Mouse (Mus musculus) neural tube, embryonic 14.5 days (tissue): ENCODE results near the gene Entr1. TPM values are rescaled to one million over a fixed set of nuclear protein-coding genes. Genes with fewer than 3 reads are reported as not detected.

Experiments used
- ATAC-seq: fragments of 200-750 bp; cut with Nextera tagmentation; 2 replicates; pipeline ENCODE4 v1.8.0; 2017; ENCODE audit warnings: low read depth, mild to moderate bottlenecking, moderate TSS enrichment, moderate library complexity
- H3K27ac ChIP-seq: fragments of 300-500 bp; sonication (generic); 2 replicates; pipeline ENCODE4 v1.5.1; 2014; ENCODE audit warnings: low read depth, mild to moderate bottlenecking, control low read depth, low read length, moderate library complexity, mixed read lengths
- H3K27me3 ChIP-seq: fragments of 300-500 bp; sonication (generic); 2 replicates; pipeline ENCODE4 v1.6.1; 2014; ENCODE audit warnings: low read length; ENCODE audit not compliant: control insufficient read depth, insufficient read depth
- H3K36me3 ChIP-seq: fragments of 300-500 bp; sonication (generic); 2 replicates; pipeline ENCODE4 v1.6.1; 2014; ENCODE audit warnings: low read length, mixed read lengths; ENCODE audit not compliant: control insufficient read depth, insufficient read depth
- H3K4me1 ChIP-seq: fragments of 300-500 bp; sonication (generic); 2 replicates; pipeline ENCODE4 v1.6.1; 2014; ENCODE audit warnings: low read length; ENCODE audit not compliant: control insufficient read depth, insufficient read depth
- H3K4me2 ChIP-seq: fragments of 300-500 bp; sonication (generic); 2 replicates; pipeline ENCODE4 v1.6.1; 2014; ENCODE audit warnings: mild to moderate bottlenecking, low read depth, low read length, control low read depth
- H3K4me3 ChIP-seq: fragments of 300-500 bp; sonication (generic); 2 replicates; pipeline ENCODE4 v1.5.1; 2014; ENCODE audit warnings: low read depth, low read length, control low read depth, mixed read lengths
- H3K9ac ChIP-seq: fragments of 300-500 bp; sonication (generic); replicated peaks from 2 replicates; pipeline ENCODE4 v1.6.1; 2014; ENCODE audit warnings: low read depth, mild to moderate bottlenecking, control low read depth, low read length, mixed read lengths
- H3K9me3 ChIP-seq: fragments of 300-500 bp; sonication (generic); 2 replicates; pipeline ENCODE4 v1.6.1; 2016; ENCODE audit warnings: low read length; ENCODE audit not compliant: control insufficient read depth
- WGBS: fragments of 180-500 bp; shearing (Covaris S2); extraction: QIAGEN DNeasy Blood & Tissue Kit; methylation state at CpG from one replicate; pipeline ENCODE4 v1.1.7; 2014; 5-methylcytosine and 5-hydroxymethylcytosine counted together
- polyA plus RNA-seq: library from polyadenylated mRNA; unstranded; fragments of >200 nt; fragmentation: Nextera tagmentation; extraction: Ambion mirVana; gene quantifications from 2 replicates; pipeline ENCODE4 v1.2.1, GENCODE M21; 2014

Entr1 gene
- polyA plus RNA-seq, 1 experiment from 2014 or later = 152 TPM

- Histone ChIP-seq H3K9me3 (no peaks in the 10 kb centered on the region), H3K4me1 (no peaks in the 10 kb centered on the region), H3K36me3 (peaks cover 76% of the 10 kb centered on the region), H3K27ac (0 out of 2 replicates have a peak overlapping the region, but pooled peaks have one; percentile 22), H3K27me3 (no peaks in the 10 kb centered on the region), H3K9ac (no peak overlapping the region), H3K4me3 (no peak overlapping the region), H3K4me2 (no peak overlapping the region)
- WGBS = 85% methylated on average over 10 of the region's 10 CpGs
- ATAC-seq = no peak
Measured at GRCm38 (mm10) chr2:26342044-26342443, 47.1 kb downstream of the Entr1 start.

DNA sequence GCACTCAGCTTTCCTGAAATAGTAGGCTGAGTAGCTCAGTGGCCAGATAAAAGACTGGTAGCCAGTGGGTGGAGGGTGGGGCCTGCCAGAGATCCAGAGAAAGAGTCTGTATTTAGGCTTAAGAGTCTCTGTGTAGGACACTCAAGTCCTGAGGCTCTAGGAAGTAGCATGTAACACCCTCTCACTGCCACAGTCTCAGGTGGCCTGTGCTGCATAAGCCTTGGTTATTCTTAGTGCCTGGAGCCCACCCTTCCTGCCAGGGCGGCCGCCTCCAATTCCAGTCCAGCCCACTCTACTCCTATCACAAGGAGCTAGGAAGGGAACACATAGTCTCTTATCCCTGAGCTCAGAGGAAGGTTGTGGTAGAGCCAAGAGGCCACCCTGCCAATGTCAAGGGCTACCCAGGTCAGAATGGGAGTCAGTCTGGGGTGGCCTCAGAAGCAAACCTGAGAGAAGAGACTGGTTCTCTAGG lies 47.6 kb downstream of the Entr1 start:
- Histone ChIP-seq H3K27me3 (no peaks in the 10 kb centered on the region), H3K36me3 (peaks cover 71% of the 10 kb centered on the region), H3K9me3 (no peaks in the 10 kb centered on the region), H3K4me3 (no peak overlapping the region), H3K27ac (0 out of 2 replicates have a peak overlapping the region, but pooled peaks have one; percentile 22), H3K9ac (no peak overlapping the region), H3K4me2 (no peak overlapping the region), H3K4me1 (no peaks in the 10 kb centered on the region)
- no peak for ATAC-seq
- 95% methylated on average over 2 of the region's 2 CpGs for WGBS

GRCm38 (mm10) chr2:26339204-26339551 lies 49.9 kb downstream of the Entr1 start:
- Histone ChIP-seq H3K27me3 (no peaks in the 10 kb centered on the region), H3K4me3 (no peak overlapping the region), H3K4me2 (no peak overlapping the region), H3K4me1 (no peaks in the 10 kb centered on the region), H3K9ac (no peak overlapping the region), H3K27ac (no peak overlapping the region), H3K36me3 (peaks cover 50% of the 10 kb centered on the region), H3K9me3 (no peaks in the 10 kb centered on the region)
- ATAC-seq = no peak
- WGBS = 92% methylated on average over 5 of the region's 5 CpGs

GRCm38 (mm10) chr2:26338302-26339203 lies 50.6 kb downstream of the Entr1 start:
- Histone ChIP-seq H3K4me3 (no peak overlapping the region), H3K36me3 (peaks cover 45% of the 10 kb centered on the region), H3K4me2 (no peak overlapping the region), H3K4me1 (no peaks in the 10 kb centered on the region), H3K27ac (no peak overlapping the region), H3K9me3 (no peaks in the 10 kb centered on the region), H3K9ac (no peak overlapping the region), H3K27me3 (no peaks in the 10 kb centered on the region)
- peak; percentile 56 for ATAC-seq
- WGBS = 71% methylated on average over 8 of the region's 13 CpGs

Other genes with a start within 250 kb of the Entr1 start
- 9.1 and 10.1 TPM in 2 replicates for gene Lhx3, start 181.0 kb downstream of the Entr1 start, polyA plus RNA-seq
- gene Qsox2, start 151.8 kb downstream of the Entr1 start, polyA plus RNA-seq = 16.1 and 17.3 TPM in 2 replicates
- 0.08 TPM in 1 of 2 replicates, not detected in the other for gene Ccdc187, start 94.8 kb downstream of the Entr1 start, polyA plus RNA-seq
- 92.0 and 94.8 TPM in 2 replicates for gene Gpsm1, start 73.8 kb downstream of the Entr1 start, polyA plus RNA-seq
- 26.6 and 31.0 TPM in 2 replicates for gene Dnlz, start 37.2 kb downstream of the Entr1 start, polyA plus RNA-seq
- gene Card9, start 28.4 kb downstream of the Entr1 start, polyA plus RNA-seq = 1.5 and 1.7 TPM in 2 replicates
- 30.9 and 32.4 TPM in 2 replicates for gene Snapc4, start 8.7 kb downstream of the Entr1 start, polyA plus RNA-seq
- 76.4 and 92.1 TPM in 2 replicates for gene Pmpca, start within 50 bp of the Entr1 start, polyA plus RNA-seq
- 21.3 and 24.4 TPM in 2 replicates for gene Inpp5e, start 19.9 kb upstream of the Entr1 start, polyA plus RNA-seq
- 27.2 and 35.2 TPM in 2 replicates for gene Sec16a, start 55.9 kb upstream of the Entr1 start, polyA plus RNA-seq
- 20.8 and 26.6 TPM in 2 replicates for gene Notch1, start 127.3 kb upstream of the Entr1 start, polyA plus RNA-seq
- 37.4 and 64.3 TPM in 2 replicates for gene Egfl7, start 190.7 kb upstream of the Entr1 start, polyA plus RNA-seq
- gene Gm20532, start 197.3 kb upstream of the Entr1 start, polyA plus RNA-seq = not detected in 2 replicates
- gene Agpat2, start 215.1 kb upstream of the Entr1 start, polyA plus RNA-seq = 2.7 and 4.1 TPM in 2 replicates
- gene Fam69b, start 239.1 kb upstream of the Entr1 start, polyA plus RNA-seq = 123 and 139 TPM in 2 replicates